Mouse (Mus musculus): ENCODE data around the gene Rbbp4. TPM values are rescaled to one million over a fixed set of nuclear protein-coding genes. Genes with fewer than 3 reads are reported as not detected.

The Rbbp4 gene
- polyA plus RNA-seq, 1 experiment from 2014 or later, result 483 TPM

- ATAC-seq (ENCODE audit: insufficient read depth, low FRiP score, low TSS enrichment), result no peak
- H3K4me2 ChIP-seq (ENCODE audit: low read depth), result no peak overlapping the region
- H3K27me3 ChIP-seq (ENCODE audit: control insufficient read depth, insufficient read depth, low read length), result no peaks in the 10 kb centered on the region
- H3K4me3 ChIP-seq (ENCODE audit: low read depth, low read length), result no peak overlapping the region
- H3K36me3 ChIP-seq (ENCODE audit: control insufficient read depth, insufficient read depth, low read length), result no peaks in the 10 kb centered on the region
- DNase-seq (ENCODE audit: low spot score), result no peak
- no peaks in the 10 kb centered on the region for H3K9me3 ChIP-seq (ENCODE audit: control insufficient read depth, low read length)
- H3K9ac ChIP-seq (ENCODE audit: low read length), result no peak overlapping the region
- H3K27ac ChIP-seq (ENCODE audit: low read depth, low read length), result no peak overlapping the region
- WGBS, result 94% methylated on average over 7 of the region's 7 CpGs
- no peaks in the 10 kb centered on the region for H3K4me1 ChIP-seq (ENCODE audit: control insufficient read depth, insufficient read depth, low read length)
These were observed 39.1 kb downstream of the Rbbp4 start for GRCm38 (mm10) chr4:129296066-129296465.

DNA sequence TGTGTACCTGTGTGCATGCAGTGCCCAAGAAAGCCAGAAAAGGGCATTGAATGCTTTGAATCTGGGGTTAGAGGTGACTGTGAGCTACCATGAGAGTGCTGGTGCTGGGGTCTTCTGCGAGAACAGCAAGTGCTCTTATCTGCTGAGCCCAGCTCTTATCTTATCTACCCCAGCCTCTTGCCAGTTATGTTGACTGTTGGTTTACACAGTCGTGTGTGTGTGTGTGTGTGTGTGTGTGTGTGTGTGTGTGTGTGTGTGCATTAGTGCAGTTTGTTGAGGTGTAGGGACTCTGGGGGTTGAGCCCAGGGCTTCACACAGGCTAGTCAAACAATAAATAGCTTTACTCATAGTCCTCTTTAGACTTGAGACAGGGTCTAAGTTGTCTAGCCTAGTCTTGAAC is 40.0 kb downstream of the Rbbp4 start:
- Histone ChIP-seq H3K36me3 (ENCODE audit: control insufficient read depth, insufficient read depth, low read length) (no peaks in the 10 kb centered on the region), H3K27me3 (ENCODE audit: control insufficient read depth, insufficient read depth, low read length) (no peaks in the 10 kb centered on the region), H3K9me3 (ENCODE audit: control insufficient read depth, low read length) (no peaks in the 10 kb centered on the region), H3K4me2 (ENCODE audit: low read depth) (no peak overlapping the region), H3K4me3 (ENCODE audit: low read depth, low read length) (no peak overlapping the region), H3K27ac (ENCODE audit: low read depth, low read length) (no peak overlapping the region), H3K9ac (ENCODE audit: low read length) (no peak overlapping the region), H3K4me1 (ENCODE audit: control insufficient read depth, insufficient read depth, low read length) (no peaks in the 10 kb centered on the region)
- ATAC-seq (ENCODE audit: insufficient read depth, low FRiP score, low TSS enrichment) (no peak), DNase-seq (ENCODE audit: low spot score) (no peak)
- WGBS, result 84% methylated on average over 2 of the region's 2 CpGs

DNA sequence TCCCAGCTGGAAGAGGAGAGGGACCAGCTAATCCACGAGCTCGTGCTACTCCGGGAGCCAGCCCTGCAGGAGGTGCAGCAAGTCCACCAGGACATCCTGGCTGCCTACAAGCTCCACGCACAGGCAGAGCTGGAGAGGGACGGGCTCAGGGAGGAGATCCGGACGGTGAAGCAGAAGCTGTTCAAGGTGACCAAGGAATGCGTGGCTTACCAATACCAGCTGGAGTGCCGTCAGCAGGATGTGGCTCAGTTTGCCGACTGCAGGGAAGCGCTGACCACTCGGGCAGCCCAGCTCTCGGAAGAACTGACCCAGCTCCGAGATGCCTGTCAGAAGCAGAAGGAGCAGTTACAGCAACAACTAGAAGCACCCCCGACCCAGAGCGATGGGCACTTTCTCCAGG is 41.5 kb downstream of the Rbbp4 start:
- H3K9ac ChIP-seq (ENCODE audit: low read length), result peak overlapping the region; percentile 1; the same call in 1 of the 2 replicates
- ATAC-seq (ENCODE audit: insufficient read depth, low FRiP score, low TSS enrichment), result no peak
- no peak overlapping the region for H3K4me3 ChIP-seq (ENCODE audit: low read depth, low read length)
- H3K9me3 ChIP-seq (ENCODE audit: control insufficient read depth, low read length), result no peaks in the 10 kb centered on the region
- H3K36me3 ChIP-seq (ENCODE audit: control insufficient read depth, insufficient read depth, low read length), result no peaks in the 10 kb centered on the region
- 35% methylated on average over 16 of the region's 16 CpGs for WGBS
- no peaks in the 10 kb centered on the region for H3K27me3 ChIP-seq (ENCODE audit: control insufficient read depth, insufficient read depth, low read length)
- H3K4me2 ChIP-seq (ENCODE audit: low read depth), result no peak overlapping the region
- no peak overlapping the region for H3K27ac ChIP-seq (ENCODE audit: low read depth, low read length)
- DNase-seq (ENCODE audit: low spot score), result no peak
- H3K4me1 ChIP-seq (ENCODE audit: control insufficient read depth, insufficient read depth, low read length), result no peaks in the 10 kb centered on the region

- no peak overlapping the region for H3K4me2 ChIP-seq (ENCODE audit: low read depth)
- WGBS, result 62% methylated on average over 7 of the region's 7 CpGs
- ATAC-seq (ENCODE audit: insufficient read depth, low FRiP score, low TSS enrichment), result no peak
- 0 out of 2 replicates have a peak, but pooled peaks cover under 1% of the 10 kb centered on the region for H3K4me1 ChIP-seq (ENCODE audit: control insufficient read depth, insufficient read depth, low read length)
- DNase-seq (ENCODE audit: low spot score), result no peak
- no peak overlapping the region for H3K4me3 ChIP-seq (ENCODE audit: low read depth, low read length)
- H3K36me3 ChIP-seq (ENCODE audit: control insufficient read depth, insufficient read depth, low read length), result no peaks in the 10 kb centered on the region
- no peak overlapping the region for H3K27ac ChIP-seq (ENCODE audit: low read depth, low read length)
- H3K9me3 ChIP-seq (ENCODE audit: control insufficient read depth, low read length), result no peaks in the 10 kb centered on the region
- H3K27me3 ChIP-seq (ENCODE audit: control insufficient read depth, insufficient read depth, low read length), result no peaks in the 10 kb centered on the region
- no peak overlapping the region for H3K9ac ChIP-seq (ENCODE audit: low read length)
These were observed 42.3 kb downstream of the Rbbp4 start for GRCm38 (mm10) chr4:129292831-129293230.

DNA sequence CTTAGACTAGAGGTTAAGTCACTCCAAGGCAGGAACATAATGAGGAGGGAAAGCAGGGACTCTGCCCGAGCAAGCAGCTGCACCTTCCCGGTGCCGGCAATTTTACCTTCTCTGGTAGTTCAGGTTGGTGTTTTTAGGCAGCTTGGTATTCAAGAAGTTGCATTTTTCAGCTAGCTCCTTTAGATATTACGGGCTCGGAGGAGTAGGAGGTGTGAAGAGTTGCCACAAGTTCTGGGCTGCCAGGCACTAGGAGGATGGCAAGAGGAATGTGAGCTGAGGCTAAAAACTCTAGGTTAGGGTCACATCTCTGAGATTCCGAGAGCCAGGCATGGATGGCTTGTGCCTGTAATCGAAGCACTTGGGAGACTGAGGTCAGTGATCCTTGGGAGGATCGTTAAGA is 45.5 kb downstream of the Rbbp4 start:
- Histone ChIP-seq H3K4me2 (ENCODE audit: low read depth) (no peak overlapping the region), H3K27me3 (ENCODE audit: control insufficient read depth, insufficient read depth, low read length) (peaks cover 12% of the 10 kb centered on the region), H3K9me3 (ENCODE audit: control insufficient read depth, low read length) (no peaks in the 10 kb centered on the region), H3K4me1 (ENCODE audit: control insufficient read depth, insufficient read depth, low read length) (peaks cover 11% of the 10 kb centered on the region; the same call in 1 of the 2 replicates), H3K9ac (ENCODE audit: low read length) (no peak overlapping the region), H3K27ac (ENCODE audit: low read depth, low read length) (no peak overlapping the region), H3K36me3 (ENCODE audit: control insufficient read depth, insufficient read depth, low read length) (no peaks in the 10 kb centered on the region), H3K4me3 (ENCODE audit: low read depth, low read length) (no peak overlapping the region)
- no peak for ATAC-seq (ENCODE audit: insufficient read depth, low FRiP score, low TSS enrichment)
- WGBS, result 91% methylated on average over 8 of the region's 8 CpGs
- DNase-seq (ENCODE audit: low spot score), result no peak

- peaks cover 11% of the 10 kb centered on the region; the same call in 1 of the 2 replicates for H3K4me1 ChIP-seq (ENCODE audit: control insufficient read depth, insufficient read depth, low read length)
- H3K9ac ChIP-seq (ENCODE audit: low read length), result no peak overlapping the region
- H3K27me3 ChIP-seq (ENCODE audit: control insufficient read depth, insufficient read depth, low read length), result peaks cover 12% of the 10 kb centered on the region
- 48% methylated on average over 3 of the region's 3 CpGs for WGBS
- H3K27ac ChIP-seq (ENCODE audit: low read depth, low read length), result no peak overlapping the region
- DNase-seq (ENCODE audit: low spot score), result no peak
- peak overlapping the region; percentile 93 for H3K4me2 ChIP-seq (ENCODE audit: low read depth)
- H3K4me3 ChIP-seq (ENCODE audit: low read depth, low read length), result peak overlapping the region; percentile 45
- H3K9me3 ChIP-seq (ENCODE audit: control insufficient read depth, low read length), result no peaks in the 10 kb centered on the region
- no peaks in the 10 kb centered on the region for H3K36me3 ChIP-seq (ENCODE audit: control insufficient read depth, insufficient read depth, low read length)
- no peak for ATAC-seq (ENCODE audit: insufficient read depth, low FRiP score, low TSS enrichment)
These were observed 47.1 kb downstream of the Rbbp4 start for GRCm38 (mm10) chr4:129288067-129288466.

DNA sequence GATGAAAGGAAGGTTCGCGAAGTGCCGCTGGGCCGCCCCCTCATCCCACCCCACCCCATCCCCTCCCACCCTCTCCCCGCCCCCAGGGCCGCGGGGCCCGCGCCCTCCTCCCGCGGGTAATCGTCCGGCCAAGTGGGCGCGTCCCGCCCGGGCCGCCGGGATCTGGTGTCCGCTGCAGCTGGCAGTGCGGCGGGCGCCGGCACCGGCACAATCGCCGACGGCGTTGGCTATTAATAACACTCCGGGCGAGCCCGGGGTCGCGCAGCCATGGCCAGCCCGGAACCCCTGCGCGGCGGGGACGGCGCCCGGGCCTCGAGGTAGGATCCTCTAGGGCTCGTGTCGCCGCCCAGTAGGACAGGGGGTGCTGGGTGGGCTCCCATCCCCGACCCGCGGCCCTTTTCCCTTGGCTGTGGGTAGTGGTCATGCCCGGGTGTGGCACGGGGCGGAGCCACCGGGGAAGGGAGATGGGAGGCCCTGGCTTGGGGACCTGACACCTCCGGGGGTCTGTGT is 47.6 kb downstream of the Rbbp4 start, which contains the start of gene Sync:
TSS of gene Sync (plus strand) at position 146 of the 510 bp plus-strand sequence.
- H3K36me3 ChIP-seq (ENCODE audit: control insufficient read depth, insufficient read depth, low read length), result no peaks in the 10 kb centered on the region
- H3K4me1 ChIP-seq (ENCODE audit: control insufficient read depth, insufficient read depth, low read length), result peaks cover 11% of the 10 kb centered on the region; the same call in 1 of the 2 replicates
- peaks cover 12% of the 10 kb centered on the region for H3K27me3 ChIP-seq (ENCODE audit: control insufficient read depth, insufficient read depth, low read length)
- DNase-seq (ENCODE audit: low spot score) (peak; percentile 47), ATAC-seq (ENCODE audit: insufficient read depth, low FRiP score, low TSS enrichment) (peak; percentile 45; the same call in 1 of the 2 replicates)
- 0% methylated on average over 45 of the region's 53 CpGs for WGBS
- peak within 1 kb of the TSS; percentile 93 for H3K4me2 ChIP-seq (ENCODE audit: low read depth)
- peak within 1 kb of the TSS; percentile 45 for H3K4me3 ChIP-seq (ENCODE audit: low read depth, low read length)
- H3K9me3 ChIP-seq (ENCODE audit: control insufficient read depth, low read length), result no peaks in the 10 kb centered on the region
- 0 out of 2 replicates have a peak within 1 kb of the TSS, but pooled peaks have one; percentile 35 for H3K27ac ChIP-seq (ENCODE audit: low read depth, low read length)
- peak within 1 kb of the TSS; percentile 58 for H3K9ac ChIP-seq (ENCODE audit: low read length)

GRCm38 (mm10) chr4:129286683-129287471 is 48.3 kb downstream of the Rbbp4 start:
- Histone ChIP-seq H3K4me1 (ENCODE audit: control insufficient read depth, insufficient read depth, low read length) (peaks cover 11% of the 10 kb centered on the region; the same call in 1 of the 2 replicates), H3K9me3 (ENCODE audit: control insufficient read depth, low read length) (no peaks in the 10 kb centered on the region), H3K4me3 (ENCODE audit: low read depth, low read length) (peak overlapping the region; percentile 45), H3K36me3 (ENCODE audit: control insufficient read depth, insufficient read depth, low read length) (no peaks in the 10 kb centered on the region), H3K9ac (ENCODE audit: low read length) (peak overlapping the region; percentile 58), H3K27me3 (ENCODE audit: control insufficient read depth, insufficient read depth, low read length) (peaks cover 12% of the 10 kb centered on the region), H3K4me2 (ENCODE audit: low read depth) (peak overlapping the region; percentile 93), H3K27ac (ENCODE audit: low read depth, low read length) (0 out of 2 replicates have a peak overlapping the region, but pooled peaks have one; percentile 35)
- DNase-seq (ENCODE audit: low spot score), result peak; percentile 26
- 0 out of 2 replicates have a peak, but pooled peaks have one; percentile 27 for ATAC-seq (ENCODE audit: insufficient read depth, low FRiP score, low TSS enrichment)
- WGBS, result 4% methylated on average over 28 of the region's 28 CpGs
